Mouse (Mus musculus) stomach, embryonic 16.5 days (tissue): Measurements from ENCODE around the gene Kpna7. TPM values are rescaled to one million over a fixed set of nuclear protein-coding genes. Genes with fewer than 3 reads are reported as not detected.
"Not testable (repeated sequence)": the region's sequence is repeated elsewhere in the genome, so short reads cannot be mapped to it uniquely, and the experiment has no call there.

Experiments
- ATAC-seq: fragments of 200-750 bp; cut with Nextera tagmentation; 2 replicates; pipeline ENCODE4 v1.8.0; 2017; ENCODE audit warnings: moderate number of reproducible peaks, moderate TSS enrichment; ENCODE audit not compliant: insufficient read depth, low FRiP score
- H3K27ac ChIP-seq: fragments of 300-500 bp; sonication (generic); 2 replicates; pipeline ENCODE4 v1.5.1; 2014; ENCODE audit warnings: low read length
- H3K27me3 ChIP-seq: fragments of 300-500 bp; sonication (generic); 2 replicates; pipeline ENCODE4 v1.6.1; 2014; ENCODE audit warnings: low read length, control low read depth, mixed read lengths; ENCODE audit not compliant: control insufficient read depth, insufficient read depth
- H3K36me3 ChIP-seq: fragments of 300-500 bp; sonication (generic); 2 replicates; pipeline ENCODE4 v1.6.1; 2014; ENCODE audit warnings: low read length; ENCODE audit not compliant: control insufficient read depth, insufficient read depth
- H3K4me1 ChIP-seq: fragments of 300-500 bp; sonication (generic); 2 replicates; pipeline ENCODE4 v1.6.1; 2014; ENCODE audit warnings: low read length, control low read depth, mixed read lengths; ENCODE audit not compliant: control insufficient read depth, insufficient read depth
- H3K4me2 ChIP-seq: fragments of 300-500 bp; sonication (generic); 2 replicates; pipeline ENCODE4 v1.6.1; 2014; ENCODE audit warnings: low read depth, low read length, mixed read lengths
- H3K4me3 ChIP-seq: fragments of 300-500 bp; sonication (generic); replicated peaks from 2 replicates; pipeline ENCODE4 v1.5.1; 2014; ENCODE audit warnings: mild to moderate bottlenecking, low read length
- H3K9ac ChIP-seq: fragments of 300-500 bp; sonication (generic); 2 replicates; pipeline ENCODE4 v1.6.1; 2014; ENCODE audit warnings: low read length
- H3K9me3 ChIP-seq: fragments of 300-500 bp; sonication (generic); replicated peaks from 2 replicates; pipeline ENCODE4 v1.6.1; 2016; ENCODE audit warnings: low read length, control low read depth; ENCODE audit not compliant: control insufficient read depth
- WGBS: fragments of 180-500 bp; shearing (Covaris S2); extraction: QIAGEN DNeasy Blood & Tissue Kit; methylation state at CpG from one replicate; pipeline ENCODE4 v1.1.7; 2014; 5-methylcytosine and 5-hydroxymethylcytosine counted together
- polyA plus RNA-seq: library from polyadenylated mRNA; unstranded; fragments of >200 nt; fragmentation: Nextera tagmentation; extraction: Ambion mirVana; gene quantifications from 2 replicates; pipeline ENCODE4 v1.2.1, GENCODE M21; 2015

Kpna7 gene
- polyA plus RNA-seq, 1 experiment from 2014 or later = 0.08 TPM

GRCm38 (mm10) chr5:145064765-145065340 lies 19.0 kb downstream of the Kpna7 start:
- Histone ChIP-seq H3K9ac (no peak overlapping the region), H3K27me3 (no peaks in the 10 kb centered on the region), H3K4me1 (no peaks in the 10 kb centered on the region), H3K4me2 (no peak overlapping the region), H3K4me3 (no peak overlapping the region), H3K9me3 (no peaks in the 10 kb centered on the region), H3K36me3 (no peaks in the 10 kb centered on the region), H3K27ac (no peak overlapping the region)
- ATAC-seq = no peak
- WGBS = 89% methylated on average over 1 of the region's 1 CpGs

DNA sequence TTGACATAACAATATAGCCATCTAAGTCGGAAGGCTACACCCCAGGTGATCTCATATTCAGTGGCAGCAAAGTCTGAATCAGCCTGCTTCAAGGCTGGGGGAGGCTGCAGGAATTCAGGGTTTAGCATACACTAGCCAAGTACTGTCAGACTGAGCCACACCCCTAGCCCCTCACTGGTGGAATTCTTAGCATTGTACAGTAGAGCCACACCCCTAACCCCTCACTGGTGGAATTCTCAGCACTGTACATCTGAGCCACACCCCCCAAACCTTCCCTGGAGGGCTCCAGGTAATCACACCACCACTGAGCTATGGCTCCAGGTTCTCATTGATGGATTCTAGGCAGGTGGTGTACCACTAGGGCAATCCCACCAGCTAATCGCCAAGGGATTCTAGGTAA lies 24.3 kb downstream of the Kpna7 start:
- Histone ChIP-seq H3K4me1 (no peaks in the 10 kb centered on the region), H3K4me3 (no peak overlapping the region), H3K9me3 (no peaks in the 10 kb centered on the region), H3K27me3 (no peaks in the 10 kb centered on the region), H3K9ac (no peak overlapping the region), H3K4me2 (no peak overlapping the region), H3K27ac (no peak overlapping the region), H3K36me3 (no peaks in the 10 kb centered on the region)
- WGBS = 63% methylated on average over 2 of the region's 2 CpGs
- no peak for ATAC-seq

- no peak for ATAC-seq
- H3K36me3 ChIP-seq = no peaks in the 10 kb centered on the region
- H3K4me1 ChIP-seq = no peaks in the 10 kb centered on the region
- H3K27ac ChIP-seq = no peak overlapping the region
- H3K9ac ChIP-seq = no peak overlapping the region
- H3K4me3 ChIP-seq = no peak overlapping the region
- no peak overlapping the region for H3K4me2 ChIP-seq
- no peaks in the 10 kb centered on the region for H3K9me3 ChIP-seq
- WGBS = 89% methylated on average over 7 of the region's 7 CpGs
- no peaks in the 10 kb centered on the region for H3K27me3 ChIP-seq
These were observed 25.1 kb downstream of the Kpna7 start for GRCm38 (mm10) chr5:145058722-145059121.

DNA sequence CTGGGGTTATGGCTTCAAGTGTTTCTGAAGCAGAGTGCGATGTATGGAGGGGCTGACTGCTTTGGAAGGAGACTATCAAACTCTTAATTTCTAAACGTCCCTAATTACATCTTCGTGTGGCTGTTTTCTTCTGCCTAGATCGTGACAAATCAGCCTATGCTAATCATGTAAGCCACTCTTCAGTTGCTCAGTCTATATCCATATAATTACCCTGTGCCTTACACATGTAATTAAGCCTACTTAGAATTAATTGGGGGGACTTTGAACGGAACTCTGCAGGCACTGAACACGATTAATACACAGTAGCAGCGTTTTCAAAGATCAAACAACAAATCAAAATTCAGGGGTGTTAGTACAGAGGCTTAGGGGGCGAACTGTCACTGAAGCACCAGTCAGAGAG lies 25.9 kb downstream of the Kpna7 start:
- 87% methylated on average over 8 of the region's 8 CpGs for WGBS
- no peak overlapping the region for H3K9ac ChIP-seq
- no peak overlapping the region for H3K4me3 ChIP-seq
- H3K27me3 ChIP-seq = no peaks in the 10 kb centered on the region
- no peak for ATAC-seq
- no peaks in the 10 kb centered on the region for H3K4me1 ChIP-seq
- H3K27ac ChIP-seq = no peak overlapping the region
- H3K9me3 ChIP-seq = no peaks in the 10 kb centered on the region
- H3K36me3 ChIP-seq = no peaks in the 10 kb centered on the region
- no peak overlapping the region for H3K4me2 ChIP-seq

- not testable (repeated sequence) for H3K27me3 ChIP-seq, H3K9ac ChIP-seq, H3K4me3 ChIP-seq, H3K4me1 ChIP-seq, H3K9me3 ChIP-seq, H3K27ac ChIP-seq, H3K4me2 ChIP-seq, ATAC-seq, H3K36me3 ChIP-seq
- 53% methylated on average over 3 of the region's 3 CpGs for WGBS
These were observed 29.6 kb downstream of the Kpna7 start for GRCm38 (mm10) chr5:145054187-145054586.

GRCm38 (mm10) chr5:145042690-145043089 lies 41.1 kb downstream of the Kpna7 start, which contains the start of gene 1700018F24Rik:
TSS of gene 1700018F24Rik (plus strand) at chr5:145042990.
- H3K27me3 ChIP-seq, H3K27ac ChIP-seq, H3K9ac ChIP-seq, H3K4me1 ChIP-seq, H3K36me3 ChIP-seq, H3K9me3 ChIP-seq, H3K4me3 ChIP-seq, H3K4me2 ChIP-seq, ATAC-seq: not testable (repeated sequence)
- WGBS = 63% methylated on average over 3 of the region's 3 CpGs

DNA sequence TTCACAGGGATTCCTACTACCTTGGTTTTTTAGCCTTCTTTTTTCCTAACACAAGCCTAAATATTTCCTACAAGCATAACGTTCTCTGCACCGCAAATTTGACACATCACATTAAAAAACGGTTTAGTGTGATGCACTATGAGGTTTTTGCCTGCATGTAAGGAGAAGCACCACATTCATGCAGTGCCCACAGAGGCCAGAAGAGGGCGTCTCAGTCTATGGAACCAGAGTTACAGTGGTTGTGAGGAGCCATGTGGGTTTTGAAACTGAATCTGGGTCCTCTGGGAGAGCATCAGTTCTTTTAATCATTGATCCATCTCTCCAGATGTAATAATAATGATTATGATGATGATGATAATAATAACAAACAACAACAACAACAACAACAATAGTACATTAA lies 42.2 kb downstream of the Kpna7 start:
- H3K4me1 ChIP-seq = no peaks in the 10 kb centered on the region
- no peaks in the 10 kb centered on the region for H3K27me3 ChIP-seq
- H3K9me3 ChIP-seq = no peaks in the 10 kb centered on the region
- H3K36me3 ChIP-seq = no peaks in the 10 kb centered on the region
- no peak overlapping the region for H3K4me3 ChIP-seq
- H3K27ac ChIP-seq = no peak overlapping the region
- WGBS = 41% methylated on average over 4 of the region's 4 CpGs
- no peak overlapping the region for H3K4me2 ChIP-seq
- no peak overlapping the region for H3K9ac ChIP-seq
- no peak for ATAC-seq

GRCm38 (mm10) chr5:145032391-145032790 lies 51.4 kb downstream of the Kpna7 start, which contains the start of gene Gm4871:
TSS of gene Gm4871 (minus strand) at chr5:145032754.
- not testable (repeated sequence) for H3K4me1 ChIP-seq, ATAC-seq, H3K9me3 ChIP-seq, H3K36me3 ChIP-seq, H3K4me3 ChIP-seq, H3K27ac ChIP-seq, H3K4me2 ChIP-seq, H3K9ac ChIP-seq, H3K27me3 ChIP-seq
- WGBS = 55% methylated on average over 5 of the region's 5 CpGs

GRCm38 (mm10) chr5:145030476-145030875 lies 53.4 kb downstream of the Kpna7 start:
- H3K9me3 ChIP-seq, H3K4me3 ChIP-seq, H3K4me2 ChIP-seq, H3K27ac ChIP-seq, H3K4me1 ChIP-seq, H3K36me3 ChIP-seq, H3K9ac ChIP-seq, H3K27me3 ChIP-seq, ATAC-seq: not testable (repeated sequence)
- WGBS = 79% methylated on average over 1 of the region's 1 CpGs
